Mouse (Mus musculus): ENCODE results near the gene Chsy1. TPM values are rescaled to one million over a fixed set of nuclear protein-coding genes. Genes with fewer than 3 reads are reported as not detected.

Chsy1 gene
- polyA plus RNA-seq, 1 experiment from 2014 or later: 12.1 TPM

GRCm38 (mm10) chr7:66217011-66217410, 107.7 kb downstream of the Chsy1 start:
- H3K27ac ChIP-seq (ENCODE audit: low read length): no peak overlapping the region
- no peak for ATAC-seq (ENCODE audit: insufficient read depth, low FRiP score)
- H3K27me3 ChIP-seq (ENCODE audit: control insufficient read depth, insufficient read depth, low read length): no peaks in the 10 kb centered on the region
- H3K9me3 ChIP-seq (replicated peaks; ENCODE audit: control insufficient read depth, low read length): no peaks in the 10 kb centered on the region
- peaks cover 14% of the 10 kb centered on the region for H3K4me1 ChIP-seq (ENCODE audit: control insufficient read depth, insufficient read depth, low read length)
- no peak overlapping the region for H3K4me3 ChIP-seq (replicated peaks; ENCODE audit: low read length)
- WGBS: 84% methylated on average over 7 of the region's 7 CpGs
- H3K36me3 ChIP-seq (ENCODE audit: control insufficient read depth, insufficient read depth, low read length): no peaks in the 10 kb centered on the region
- no peak overlapping the region for H3K9ac ChIP-seq (ENCODE audit: low read length)
- H3K4me2 ChIP-seq (ENCODE audit: low read depth, low read length): no peak overlapping the region

- ATAC-seq (ENCODE audit: insufficient read depth, low FRiP score): no peak
- H3K27me3 ChIP-seq (ENCODE audit: control insufficient read depth, insufficient read depth, low read length): no peaks in the 10 kb centered on the region
- peak overlapping the region; percentile 91 for H3K27ac ChIP-seq (ENCODE audit: low read length)
- H3K9ac ChIP-seq (ENCODE audit: low read length): no peak overlapping the region
- no peak overlapping the region for H3K4me3 ChIP-seq (replicated peaks; ENCODE audit: low read length)
- no peaks in the 10 kb centered on the region for H3K9me3 ChIP-seq (replicated peaks; ENCODE audit: control insufficient read depth, low read length)
- H3K36me3 ChIP-seq (ENCODE audit: control insufficient read depth, insufficient read depth, low read length): no peaks in the 10 kb centered on the region
- H3K4me1 ChIP-seq (ENCODE audit: control insufficient read depth, insufficient read depth, low read length): peaks cover 14% of the 10 kb centered on the region
- H3K4me2 ChIP-seq (ENCODE audit: low read depth, low read length): no peak overlapping the region
- WGBS: 78% methylated on average over 7 of the region's 7 CpGs
Observed at GRCm38 (mm10) chr7:66217531-66218094, 108.3 kb downstream of the Chsy1 start.

- Histone ChIP-seq H3K9me3 (replicated peaks; ENCODE audit: control insufficient read depth, low read length) (no peaks in the 10 kb centered on the region), H3K4me2 (ENCODE audit: low read depth, low read length) (no peak overlapping the region), H3K27ac (ENCODE audit: low read length) (peak overlapping the region; percentile 91), H3K27me3 (ENCODE audit: control insufficient read depth, insufficient read depth, low read length) (no peaks in the 10 kb centered on the region), H3K36me3 (ENCODE audit: control insufficient read depth, insufficient read depth, low read length) (no peaks in the 10 kb centered on the region), H3K4me3 (replicated peaks; ENCODE audit: low read length) (no peak overlapping the region), H3K4me1 (ENCODE audit: control insufficient read depth, insufficient read depth, low read length) (peaks cover 14% of the 10 kb centered on the region), H3K9ac (ENCODE audit: low read length) (peak overlapping the region; percentile 51)
- peak; percentile 78 for ATAC-seq (ENCODE audit: insufficient read depth, low FRiP score)
- WGBS: 23% methylated on average over 9 of the region's 9 CpGs
Observed at GRCm38 (mm10) chr7:66218193-66219014, 109.1 kb downstream of the Chsy1 start.

GRCm38 (mm10) chr7:66219028-66219793, 109.9 kb downstream of the Chsy1 start:
- Histone ChIP-seq H3K9ac (ENCODE audit: low read length) (no peak overlapping the region), H3K9me3 (replicated peaks; ENCODE audit: control insufficient read depth, low read length) (no peaks in the 10 kb centered on the region), H3K36me3 (ENCODE audit: control insufficient read depth, insufficient read depth, low read length) (no peaks in the 10 kb centered on the region), H3K27ac (ENCODE audit: low read length) (peak overlapping the region; percentile 91), H3K4me2 (ENCODE audit: low read depth, low read length) (no peak overlapping the region), H3K4me1 (ENCODE audit: control insufficient read depth, insufficient read depth, low read length) (peaks cover 14% of the 10 kb centered on the region), H3K27me3 (ENCODE audit: control insufficient read depth, insufficient read depth, low read length) (no peaks in the 10 kb centered on the region), H3K4me3 (replicated peaks; ENCODE audit: low read length) (no peak overlapping the region)
- 87% methylated on average over 4 of the region's 4 CpGs for WGBS
- no peak for ATAC-seq (ENCODE audit: insufficient read depth, low FRiP score)

GRCm38 (mm10) chr7:66219794-66220227, 110.5 kb downstream of the Chsy1 start:
- Histone ChIP-seq H3K27me3 (ENCODE audit: control insufficient read depth, insufficient read depth, low read length) (no peaks in the 10 kb centered on the region), H3K4me1 (ENCODE audit: control insufficient read depth, insufficient read depth, low read length) (peaks cover 14% of the 10 kb centered on the region), H3K4me3 (replicated peaks; ENCODE audit: low read length) (no peak overlapping the region), H3K36me3 (ENCODE audit: control insufficient read depth, insufficient read depth, low read length) (no peaks in the 10 kb centered on the region), H3K4me2 (ENCODE audit: low read depth, low read length) (no peak overlapping the region), H3K9me3 (replicated peaks; ENCODE audit: control insufficient read depth, low read length) (no peaks in the 10 kb centered on the region), H3K27ac (ENCODE audit: low read length) (no peak overlapping the region), H3K9ac (ENCODE audit: low read length) (no peak overlapping the region)
- 78% methylated on average over 4 of the region's 4 CpGs for WGBS
- no peak for ATAC-seq (ENCODE audit: insufficient read depth, low FRiP score)

- no peaks in the 10 kb centered on the region; the same call in 1 of the 2 replicates for H3K9me3 ChIP-seq (replicated peaks; ENCODE audit: control insufficient read depth, low read length)
- peaks cover 14% of the 10 kb centered on the region for H3K4me1 ChIP-seq (ENCODE audit: control insufficient read depth, insufficient read depth, low read length)
- no peaks in the 10 kb centered on the region for H3K36me3 ChIP-seq (ENCODE audit: control insufficient read depth, insufficient read depth, low read length)
- no peak for ATAC-seq (ENCODE audit: insufficient read depth, low FRiP score)
- H3K27ac ChIP-seq (ENCODE audit: low read length): peak overlapping the region; percentile 55
- no peak overlapping the region for H3K4me3 ChIP-seq (replicated peaks; ENCODE audit: low read length)
- no peak overlapping the region for H3K4me2 ChIP-seq (ENCODE audit: low read depth, low read length)
- WGBS: 25% methylated on average over 8 of the region's 8 CpGs
- no peaks in the 10 kb centered on the region for H3K27me3 ChIP-seq (ENCODE audit: control insufficient read depth, insufficient read depth, low read length)
- H3K9ac ChIP-seq (ENCODE audit: low read length): no peak overlapping the region
Observed at GRCm38 (mm10) chr7:66222621-66223091, 113.3 kb downstream of the Chsy1 start.

Other genes with a start within 250 kb of the Chsy1 start
- 3.7 and 4.3 TPM in 2 replicates for gene Pcsk6, start 247.8 kb upstream of the Chsy1 start, polyA plus RNA-seq (2015; fragmentation: Nextera tagmentation; extraction: Ambion mirVana)
- gene Gm45213, start 65.9 kb upstream of the Chsy1 start, polyA plus RNA-seq (2015; fragmentation: Nextera tagmentation; extraction: Ambion mirVana): not detected in 2 replicates
- 126 and 143 TPM in 2 replicates for gene Snrpa1, start 50.5 kb upstream of the Chsy1 start, polyA plus RNA-seq (2015; fragmentation: Nextera tagmentation; extraction: Ambion mirVana)
- 135 and 136 TPM in 2 replicates for gene Selenos, start 29.9 kb upstream of the Chsy1 start, polyA plus RNA-seq (2015; fragmentation: Nextera tagmentation; extraction: Ambion mirVana)

All from stomach, embryonic 16.5 days (tissue).